Mouse (Mus musculus) cerebral cortex, adult 2 months (tissue): Measurements from ENCODE around the gene Dnpep.

Experiments
- WGBS: fragments of 180-500 bp; shearing (Covaris S2); methylation state at CpG from one replicate; pipeline ENCODE4 v1.1.7; 2018; 5-methylcytosine and 5-hydroxymethylcytosine counted together

Gene Dnpep

DNA sequence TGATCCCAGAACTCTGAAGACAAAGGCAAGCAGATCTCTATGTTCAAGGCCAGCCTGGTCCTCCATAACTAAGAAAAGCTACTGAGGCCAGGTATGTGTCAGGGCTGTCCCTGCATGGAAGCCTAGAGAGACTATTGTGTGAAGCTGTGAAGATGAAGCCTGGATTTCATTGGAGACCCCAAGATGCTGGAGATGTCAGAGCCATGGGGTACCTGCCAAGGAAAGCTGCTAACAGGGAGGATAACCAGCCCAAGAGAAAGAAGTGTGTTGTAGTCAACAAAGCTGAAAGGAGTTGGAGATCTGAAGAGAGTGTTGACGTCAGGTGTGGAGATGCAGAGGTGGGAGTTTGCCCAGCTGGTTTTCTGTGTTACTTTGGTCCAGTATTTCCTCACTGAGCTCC, 13.5 kb upstream of the Dnpep start:
- 74% methylated on average over 1 of the region's 1 CpGs for WGBS

- WGBS = 75% methylated on average over 10 of the region's 10 CpGs
Observed at GRCm38 (mm10) chr1:75319166-75319565, 1.4 kb upstream of the Dnpep start.

- 91% methylated on average over 4 of the region's 4 CpGs for WGBS
Observed at GRCm38 (mm10) chr1:75318736-75319135, 946 bp upstream of the Dnpep start.

DNA sequence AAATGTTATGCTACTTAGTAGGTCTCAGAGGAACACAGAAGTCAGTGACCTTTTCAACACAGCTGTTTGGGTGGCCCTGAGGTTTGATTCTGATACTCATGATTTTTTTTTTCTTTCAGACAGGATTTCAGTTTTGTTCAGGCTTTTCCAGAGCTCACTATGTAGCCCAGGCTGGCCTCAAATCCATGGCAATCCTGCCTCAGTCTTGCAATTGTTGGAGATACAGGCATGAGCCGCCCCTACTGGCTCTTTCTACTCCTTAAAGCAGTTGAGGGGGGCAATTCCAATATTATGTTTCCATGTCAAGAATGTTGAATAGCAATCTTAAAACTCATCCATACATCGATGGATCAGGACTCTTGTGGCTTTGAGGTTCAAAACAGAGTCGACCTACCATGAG, 511 bp upstream of the Dnpep start:
- whole genome bisulfite sequencing = 67% methylated on average over 3 of the region's 3 CpGs

GRCm38 (mm10) chr1:75316861-75317240, 939 bp downstream of the Dnpep start:
- under 1% methylated on average over 20 of the region's 20 CpGs for WGBS

DNA sequence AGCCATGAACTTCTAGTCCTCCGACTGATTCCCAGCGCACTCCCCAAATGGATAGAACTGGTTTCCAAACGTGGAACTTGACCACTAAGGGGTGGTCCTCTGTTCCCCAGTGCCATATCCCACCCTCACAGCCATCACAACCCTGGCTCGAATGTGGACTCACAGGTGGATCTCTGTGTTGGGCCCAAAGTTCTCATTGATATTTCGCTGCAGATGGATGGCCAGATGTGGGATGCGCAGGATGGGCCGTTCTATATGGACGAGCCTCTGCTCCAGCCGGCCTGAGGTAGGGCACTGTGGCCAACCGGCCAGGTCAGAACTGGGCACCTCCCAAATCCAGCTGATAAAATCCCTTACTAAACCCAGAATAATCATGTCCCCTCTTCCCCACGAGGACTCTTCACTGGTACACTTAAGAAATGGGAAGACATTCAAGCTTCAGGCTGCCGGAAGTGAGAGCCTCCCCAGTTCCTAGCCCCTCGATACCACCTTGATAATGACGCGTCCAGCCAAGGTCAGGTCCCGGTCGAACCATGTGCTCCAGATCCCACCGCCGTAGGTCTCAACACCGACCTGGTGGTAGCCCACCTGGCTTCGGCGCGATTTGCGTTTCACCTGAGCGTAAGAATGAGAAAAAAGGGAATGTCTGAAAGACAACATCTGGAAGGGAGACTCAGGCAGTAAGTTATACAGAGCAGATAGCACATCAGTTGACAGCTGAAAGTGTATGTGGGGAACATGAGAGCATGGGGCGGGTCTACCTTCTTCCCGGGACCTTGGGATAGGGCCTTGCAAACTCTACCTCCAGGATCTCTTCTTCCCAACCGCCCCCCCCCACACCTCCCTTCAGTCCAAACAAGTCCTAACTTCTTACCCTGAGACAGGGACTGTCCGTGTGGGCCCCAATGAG, 2.1 kb downstream of the Dnpep start:
- 89% methylated on average over 29 of the region's 29 CpGs for WGBS

GRCm38 (mm10) chr1:75315011-75315410, 2.8 kb downstream of the Dnpep start:
- WGBS = 91% methylated on average over 6 of the region's 6 CpGs

GRCm38 (mm10) chr1:75311694-75312093, 6.1 kb downstream of the Dnpep start:
- WGBS = 94% methylated on average over 6 of the region's 6 CpGs

DNA sequence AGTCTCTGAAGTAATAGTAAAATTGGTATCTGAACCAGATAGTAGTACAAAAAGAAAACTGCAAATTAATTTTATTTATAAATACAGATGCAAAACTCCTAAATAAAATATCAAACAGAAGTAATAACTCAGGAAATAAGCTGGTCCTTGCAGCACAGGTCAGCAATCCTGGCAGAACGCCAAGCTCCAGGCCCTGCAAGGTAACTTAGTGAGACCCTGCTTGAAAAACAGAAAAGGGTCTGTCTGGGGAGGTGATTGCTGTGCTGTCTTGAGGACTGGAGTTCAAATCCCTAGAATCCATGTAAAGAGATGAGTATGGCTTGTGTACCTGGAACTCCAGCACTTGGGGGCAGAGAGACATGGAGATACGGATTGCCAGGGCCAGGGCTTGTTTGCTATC, 13.1 kb downstream of the Dnpep start:
- WGBS = 88% methylated on average over 2 of the region's 2 CpGs

DNA sequence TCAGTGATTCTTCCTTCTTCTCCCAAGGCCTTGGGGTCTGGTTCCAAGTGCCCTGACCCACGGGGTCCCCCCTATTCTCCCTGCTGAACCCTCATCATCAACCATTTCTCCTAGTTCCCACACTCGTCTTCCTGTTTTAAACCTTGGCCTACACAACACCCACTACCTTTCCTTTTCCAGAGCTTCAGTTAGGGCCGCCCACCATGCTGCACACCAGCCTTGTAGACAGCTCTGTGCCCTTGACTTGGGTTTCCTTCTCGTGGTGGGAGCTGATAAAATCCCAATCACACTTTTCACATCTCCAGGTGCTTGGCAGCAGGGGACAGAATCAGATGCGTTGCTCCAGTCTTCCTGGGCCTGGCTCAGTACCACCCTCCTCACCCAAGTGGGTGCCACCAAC, 23.5 kb downstream of the Dnpep start:
- 50% methylated on average over 5 of the region's 5 CpGs for WGBS

DNA sequence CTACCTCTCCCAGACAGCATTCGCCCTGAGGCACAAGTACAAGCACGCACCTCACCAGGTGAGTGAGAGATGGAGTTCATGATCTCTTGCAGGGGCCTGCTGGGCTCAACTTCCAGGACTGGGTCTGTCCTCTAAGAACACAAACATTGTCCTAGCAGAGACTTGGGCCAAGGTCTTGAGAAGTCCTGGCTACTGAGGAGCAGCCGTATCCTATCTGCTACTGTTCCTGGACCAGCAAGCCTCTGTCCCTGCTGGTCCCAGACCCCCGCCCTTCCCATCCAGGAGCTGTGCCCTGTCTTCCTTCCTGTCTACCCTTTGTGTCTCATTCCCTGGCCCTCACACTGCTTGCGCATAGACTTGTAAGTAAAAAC, 24.5 kb downstream of the Dnpep start:
- 81% methylated on average over 5 of the region's 5 CpGs for WGBS

DNA sequence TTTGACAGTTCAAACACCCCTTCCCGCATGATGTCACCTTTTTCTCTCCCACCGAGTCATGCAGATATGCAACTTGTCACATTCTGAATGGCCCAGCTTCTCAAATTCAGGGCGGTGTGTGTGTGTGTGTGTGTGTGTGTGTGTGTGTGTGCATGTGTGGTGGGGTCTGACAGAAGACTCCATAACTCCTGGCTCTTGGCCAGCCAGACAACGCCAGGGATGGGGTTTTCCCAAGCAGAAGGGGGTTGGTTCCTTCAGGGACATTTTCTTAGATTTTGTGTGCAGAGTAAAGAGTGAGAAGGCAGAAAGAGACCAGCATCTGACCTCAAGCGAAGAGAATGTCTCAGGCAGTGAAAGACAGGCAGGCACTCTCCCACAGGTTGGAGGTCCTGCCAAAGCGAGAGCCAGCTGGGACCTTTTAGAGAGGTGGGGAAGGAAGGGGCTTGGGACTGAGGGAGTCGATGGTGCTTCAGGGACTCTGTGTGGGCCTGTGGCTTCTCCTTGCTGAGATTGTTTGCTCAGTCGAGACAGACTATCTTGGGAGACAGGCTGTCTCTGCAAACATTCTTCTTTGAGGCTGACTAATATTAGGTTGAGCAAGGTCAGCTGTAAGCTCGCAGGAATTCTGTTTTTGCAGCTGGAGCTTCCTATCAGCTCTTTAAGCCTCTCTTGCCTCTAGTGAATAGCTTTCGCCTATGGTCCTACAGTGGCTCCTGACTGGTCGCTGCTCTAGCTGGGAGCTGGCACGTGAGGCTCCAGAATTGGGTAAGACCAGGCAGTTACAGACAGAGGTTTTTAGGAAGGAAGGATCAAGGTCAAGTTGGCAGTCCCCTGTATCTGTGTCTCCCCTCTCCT, 25.1 kb downstream of the Dnpep start:
- WGBS = 57% methylated on average over 12 of the region's 12 CpGs

DNA sequence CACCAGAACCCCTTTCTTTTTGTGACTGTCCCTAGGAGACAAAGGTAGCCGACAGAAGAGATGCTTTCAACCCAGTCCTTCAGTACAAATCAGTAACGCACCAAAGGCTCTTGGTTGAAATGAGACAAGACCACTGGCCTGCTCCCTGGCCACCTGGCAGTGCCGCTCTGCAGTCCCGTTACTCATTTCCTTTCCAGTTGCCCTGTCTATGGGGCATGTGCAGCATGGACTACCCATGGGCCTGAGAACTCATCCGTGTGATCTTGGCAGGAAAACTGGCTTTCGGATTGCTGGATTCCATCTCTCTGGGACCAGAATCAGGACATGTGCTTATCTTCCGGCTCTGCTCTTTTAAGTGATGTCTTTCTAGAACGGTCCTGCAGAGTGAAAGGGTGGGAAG, 26.5 kb downstream of the Dnpep start:
- WGBS = 83% methylated on average over 8 of the region's 8 CpGs

DNA sequence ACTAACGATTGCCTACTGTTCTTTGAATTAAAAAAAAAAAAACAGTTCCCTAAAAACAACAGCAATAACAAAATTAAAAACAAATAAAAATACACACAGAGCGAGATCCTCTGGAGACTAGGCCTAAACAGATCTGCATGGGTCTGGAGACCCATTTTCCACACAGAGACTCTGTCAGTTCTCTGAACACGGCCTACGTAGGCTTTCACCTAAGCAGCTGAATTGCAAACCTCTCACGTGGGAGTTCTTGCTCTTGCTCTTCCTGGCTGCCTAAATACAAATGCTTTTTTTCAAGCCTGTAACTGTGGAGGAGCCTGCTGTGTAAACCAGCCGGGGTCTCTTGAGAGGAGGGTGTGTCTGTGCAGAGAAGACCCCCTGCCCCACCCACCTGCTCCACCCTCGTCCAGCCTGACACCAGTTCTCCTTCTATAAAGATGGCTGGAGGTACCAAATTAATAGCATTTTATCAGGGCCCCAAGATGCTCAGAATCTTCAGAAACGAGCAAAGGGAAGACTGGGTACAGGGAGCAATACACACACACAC, 27.8 kb downstream of the Dnpep start:
- WGBS = 23% methylated on average over 8 of the region's 8 CpGs

DNA sequence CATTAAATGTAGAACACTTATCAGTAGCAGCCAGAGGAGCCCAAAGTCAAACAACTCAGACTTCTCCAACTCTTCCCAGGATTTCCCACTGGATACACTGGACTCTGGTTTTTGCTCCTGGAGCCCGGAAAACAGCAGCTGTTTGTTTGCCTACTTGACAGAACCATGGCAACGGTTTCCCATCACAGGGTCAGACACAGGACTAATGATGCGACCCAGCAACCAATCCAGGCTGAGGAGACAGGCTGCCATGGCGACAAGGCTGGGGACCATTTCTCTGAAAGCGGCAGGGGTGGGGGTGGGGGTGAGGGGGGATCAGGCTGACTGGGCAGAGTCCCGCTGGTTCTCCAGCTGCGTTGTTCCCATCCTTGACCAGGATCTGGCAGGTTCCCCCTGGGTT, 28.4 kb downstream of the Dnpep start:
- WGBS = 10% methylated on average over 7 of the region's 7 CpGs

- WGBS = 81% methylated on average over 7 of the region's 7 CpGs
Observed at GRCm38 (mm10) chr1:75284911-75285310, 32.9 kb downstream of the Dnpep start.

- 49% methylated on average over 5 of the region's 5 CpGs for WGBS
Observed at GRCm38 (mm10) chr1:75283017-75283416, 34.8 kb downstream of the Dnpep start.

DNA sequence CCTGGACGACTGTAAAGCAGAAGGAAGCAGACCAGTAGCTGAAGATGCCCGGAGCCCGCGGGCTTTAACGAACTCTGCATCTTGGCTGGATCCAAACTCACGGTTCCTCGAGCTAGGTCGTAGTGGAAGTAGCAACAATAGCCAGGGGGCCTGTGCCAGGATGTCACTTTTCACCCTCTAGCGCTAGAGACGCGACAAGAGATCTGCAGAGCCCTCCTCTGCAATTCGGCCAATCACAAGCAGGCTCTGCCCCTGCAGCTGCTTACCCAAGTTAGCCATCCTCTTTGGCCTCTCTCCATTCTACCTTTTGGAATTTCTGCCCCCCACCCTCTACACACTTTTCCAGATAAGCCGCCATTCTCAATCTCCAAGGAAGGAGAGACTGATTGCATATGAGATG, 39.6 kb downstream of the Dnpep start, which contains the start of gene Resp18:
Resp18 (minus strand) TSS at position 188 of the 400 bp plus-strand sequence.
- 7% methylated on average over 13 of the region's 13 CpGs for WGBS

DNA sequence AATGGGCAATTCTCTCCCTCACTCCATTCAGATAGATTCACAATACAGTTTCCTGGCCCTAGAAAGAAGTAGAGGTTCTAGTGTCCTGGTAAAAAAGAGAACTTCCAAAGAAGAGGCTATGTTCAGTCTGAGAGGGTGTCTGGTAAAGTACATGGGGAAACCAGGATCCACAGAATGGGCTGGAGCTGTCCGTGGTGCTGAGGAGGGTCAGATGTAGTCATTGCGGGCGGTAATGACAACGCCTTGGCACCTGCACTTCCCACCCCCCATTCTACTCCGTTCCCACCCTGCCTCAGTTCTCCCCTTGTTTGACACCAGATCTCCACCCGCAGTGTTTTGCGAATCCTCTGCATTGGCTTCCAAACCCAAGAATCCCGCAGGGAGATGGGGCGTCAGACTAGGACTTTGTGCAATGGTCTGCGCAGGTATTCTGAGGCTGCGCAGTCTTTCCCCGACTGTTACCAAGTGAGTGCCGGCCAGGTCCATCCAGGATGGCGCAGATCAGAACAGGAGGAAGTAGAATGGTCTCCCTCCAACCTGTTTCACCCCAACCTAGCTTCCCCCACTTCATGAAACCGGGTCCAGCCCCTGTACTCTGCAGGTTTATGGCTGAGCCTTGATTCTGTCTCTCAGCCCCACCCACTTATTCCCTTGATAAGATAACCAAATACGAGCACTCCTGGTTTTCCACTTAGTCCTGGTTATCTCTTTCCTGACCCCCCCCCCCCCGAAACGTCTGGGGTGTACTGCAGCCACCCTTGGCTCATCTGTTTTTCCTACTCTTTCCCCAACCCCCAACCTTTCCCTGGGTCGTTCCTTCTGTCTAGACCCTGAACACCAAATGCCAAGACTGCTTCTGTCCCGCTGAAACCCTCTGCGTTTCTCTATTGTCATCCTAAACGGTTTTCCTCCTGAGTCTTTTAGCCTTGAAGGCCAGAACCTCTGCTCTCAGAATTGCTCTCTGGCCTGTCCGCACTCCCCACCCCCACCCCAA, 40.3 kb downstream of the Dnpep start:
- 5% methylated on average over 23 of the region's 23 CpGs for whole genome bisulfite sequencing

GRCm38 (mm10) chr1:75264091-75264880, 53.5 kb downstream of the Dnpep start, which contains the start of gene Ptprn:
Gene Ptprn, minus strand, starts transcription at chr1:75264502.
- 10% methylated on average over 32 of the region's 32 CpGs for WGBS
